Mouse (Mus musculus): Measurements from ENCODE around the gene Catip. TPM values are rescaled to one million over a fixed set of nuclear protein-coding genes. Genes with fewer than 3 reads are reported as not detected.

The Catip gene
- polyA plus RNA-seq, 1 experiment from 2014 or later: 0.52 TPM

- WGBS: 77% methylated on average over 5 of the region's 5 CpGs
- no peaks in the 10 kb centered on the region for H3K4me1 ChIP-seq (replicated peaks; ENCODE audit: control insufficient read depth, insufficient read depth, low read length)
- H3K4me3 ChIP-seq (ENCODE audit: low read depth, low read length): no peak overlapping the region
- H3K27ac ChIP-seq (ENCODE audit: low read depth, low read length): no peak overlapping the region
- H3K4me2 ChIP-seq (ENCODE audit: low read depth, low read length, severe bottlenecking): no peak overlapping the region
- no peaks in the 10 kb centered on the region; the same call in 1 of the 2 replicates for H3K36me3 ChIP-seq (ENCODE audit: control insufficient read depth, insufficient read depth, low read length)
- DNase-seq (ENCODE audit: low spot score) (no peak), ATAC-seq (replicated peaks; ENCODE audit: low FRiP score) (no peak)
- no peaks in the 10 kb centered on the region for H3K27me3 ChIP-seq (ENCODE audit: control insufficient read depth, insufficient read depth, low read length)
- H3K9me3 ChIP-seq (ENCODE audit: control insufficient read depth, low read length): no peaks in the 10 kb centered on the region
- H3K9ac ChIP-seq (ENCODE audit: low read length): no peak overlapping the region
Measured at GRCm38 (mm10) chr1:74352532-74353096, 9.3 kb upstream of the Catip start.

DNA sequence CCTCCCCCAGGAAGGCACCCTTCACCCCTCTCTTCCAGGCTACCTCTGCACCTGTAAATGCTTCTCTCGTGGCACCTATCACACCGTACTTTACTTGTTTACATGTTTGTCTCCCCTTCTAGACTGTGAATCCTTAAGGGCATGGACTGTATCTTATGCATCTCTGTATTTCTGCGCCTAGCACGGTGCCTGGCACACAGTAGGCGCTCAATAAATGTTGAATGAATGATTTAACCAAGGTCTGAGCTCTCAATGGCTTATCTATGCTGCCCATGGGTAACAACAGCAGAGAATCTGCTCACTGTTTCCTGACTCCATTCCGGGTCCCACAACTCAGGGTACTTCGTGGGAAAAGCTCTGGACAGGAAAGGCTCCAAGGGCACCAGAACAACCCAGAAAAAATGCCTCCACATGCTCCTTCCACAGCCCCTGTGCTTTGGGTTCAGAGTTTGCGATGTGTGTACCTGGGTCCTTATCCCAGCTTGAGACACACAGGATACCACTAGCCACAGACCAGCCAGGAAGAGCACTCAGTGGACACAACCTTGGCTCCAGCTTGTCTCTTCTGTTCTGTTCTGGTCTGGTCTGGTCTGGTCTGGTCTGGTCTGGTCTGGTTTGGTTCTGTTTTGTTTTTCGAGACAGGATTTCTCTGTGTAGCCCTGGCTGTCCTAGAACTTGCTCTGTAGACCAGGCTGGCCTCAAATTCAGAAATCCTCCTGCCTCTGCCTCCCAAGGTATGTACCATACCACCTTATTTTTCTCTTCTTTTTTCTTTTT lies 8.3 kb upstream of the Catip start:
- WGBS: 90% methylated on average over 9 of the region's 9 CpGs

DNA sequence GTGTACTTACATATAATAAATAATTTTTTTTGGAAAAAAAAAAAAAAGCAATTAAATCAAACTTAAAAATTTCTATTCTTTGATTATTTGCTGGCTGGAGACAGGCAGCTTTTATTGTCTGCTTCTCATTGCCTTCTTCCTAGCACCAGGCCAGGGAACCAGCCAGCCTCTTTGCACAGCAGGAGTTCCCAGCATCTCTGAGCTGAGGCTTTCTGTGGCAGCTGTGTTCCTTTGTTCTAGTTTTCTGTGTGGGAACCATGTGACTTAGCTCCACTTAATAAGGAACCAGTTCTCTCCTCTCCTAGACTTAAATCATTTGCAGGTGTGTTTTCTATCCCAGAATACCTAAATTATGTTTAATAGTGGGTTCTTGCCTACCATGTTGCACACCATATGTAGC lies 4.4 kb upstream of the Catip start:
- no peak overlapping the region for H3K27ac ChIP-seq (ENCODE audit: low read depth, low read length)
- ATAC-seq (replicated peaks; ENCODE audit: low FRiP score): no peak
- no peak for DNase-seq (ENCODE audit: low spot score)
- H3K4me2 ChIP-seq (ENCODE audit: low read depth, low read length, severe bottlenecking): no peak overlapping the region
- no peaks in the 10 kb centered on the region for H3K36me3 ChIP-seq (ENCODE audit: control insufficient read depth, insufficient read depth, low read length)
- H3K4me1 ChIP-seq (replicated peaks; ENCODE audit: control insufficient read depth, insufficient read depth, low read length): no peaks in the 10 kb centered on the region
- no peaks in the 10 kb centered on the region for H3K27me3 ChIP-seq (ENCODE audit: control insufficient read depth, insufficient read depth, low read length)
- H3K9me3 ChIP-seq (ENCODE audit: control insufficient read depth, low read length): no peaks in the 10 kb centered on the region
- no peak overlapping the region for H3K9ac ChIP-seq (ENCODE audit: low read length)
- no peak overlapping the region for H3K4me3 ChIP-seq (ENCODE audit: low read depth, low read length)

More for the DNA sequence above, 8.3 kb upstream of the Catip start:
- no peak for ATAC-seq (replicated peaks; ENCODE audit: low FRiP score)
- Histone ChIP-seq H3K9me3 (ENCODE audit: control insufficient read depth, low read length) (no peaks in the 10 kb centered on the region), H3K9ac (ENCODE audit: low read length) (no peak overlapping the region), H3K36me3 (ENCODE audit: control insufficient read depth, insufficient read depth, low read length) (no peaks in the 10 kb centered on the region; the same call in 1 of the 2 replicates), H3K4me3 (ENCODE audit: low read depth, low read length) (no peak overlapping the region), H3K4me2 (ENCODE audit: low read depth, low read length, severe bottlenecking) (no peak overlapping the region), H3K27me3 (ENCODE audit: control insufficient read depth, insufficient read depth, low read length) (no peaks in the 10 kb centered on the region), H3K27ac (ENCODE audit: low read depth, low read length) (no peak overlapping the region), H3K4me1 (replicated peaks; ENCODE audit: control insufficient read depth, insufficient read depth, low read length) (no peaks in the 10 kb centered on the region)
- DNase-seq (ENCODE audit: low spot score): no peak

- ATAC-seq (replicated peaks; ENCODE audit: low FRiP score) (no peak), DNase-seq (ENCODE audit: low spot score) (no peak)
- Histone ChIP-seq H3K36me3 (ENCODE audit: control insufficient read depth, insufficient read depth, low read length) (no peaks in the 10 kb centered on the region), H3K27me3 (ENCODE audit: control insufficient read depth, insufficient read depth, low read length) (no peaks in the 10 kb centered on the region), H3K9me3 (ENCODE audit: control insufficient read depth, low read length) (no peaks in the 10 kb centered on the region), H3K4me1 (replicated peaks; ENCODE audit: control insufficient read depth, insufficient read depth, low read length) (no peaks in the 10 kb centered on the region), H3K9ac (ENCODE audit: low read length) (no peak overlapping the region), H3K4me2 (ENCODE audit: low read depth, low read length, severe bottlenecking) (no peak overlapping the region), H3K4me3 (ENCODE audit: low read depth, low read length) (no peak overlapping the region), H3K27ac (ENCODE audit: low read depth, low read length) (no peak overlapping the region)
- whole genome bisulfite sequencing: 85% methylated on average over 5 of the region's 5 CpGs
Measured at GRCm38 (mm10) chr1:74359952-74360517, 1.9 kb upstream of the Catip start.

DNA sequence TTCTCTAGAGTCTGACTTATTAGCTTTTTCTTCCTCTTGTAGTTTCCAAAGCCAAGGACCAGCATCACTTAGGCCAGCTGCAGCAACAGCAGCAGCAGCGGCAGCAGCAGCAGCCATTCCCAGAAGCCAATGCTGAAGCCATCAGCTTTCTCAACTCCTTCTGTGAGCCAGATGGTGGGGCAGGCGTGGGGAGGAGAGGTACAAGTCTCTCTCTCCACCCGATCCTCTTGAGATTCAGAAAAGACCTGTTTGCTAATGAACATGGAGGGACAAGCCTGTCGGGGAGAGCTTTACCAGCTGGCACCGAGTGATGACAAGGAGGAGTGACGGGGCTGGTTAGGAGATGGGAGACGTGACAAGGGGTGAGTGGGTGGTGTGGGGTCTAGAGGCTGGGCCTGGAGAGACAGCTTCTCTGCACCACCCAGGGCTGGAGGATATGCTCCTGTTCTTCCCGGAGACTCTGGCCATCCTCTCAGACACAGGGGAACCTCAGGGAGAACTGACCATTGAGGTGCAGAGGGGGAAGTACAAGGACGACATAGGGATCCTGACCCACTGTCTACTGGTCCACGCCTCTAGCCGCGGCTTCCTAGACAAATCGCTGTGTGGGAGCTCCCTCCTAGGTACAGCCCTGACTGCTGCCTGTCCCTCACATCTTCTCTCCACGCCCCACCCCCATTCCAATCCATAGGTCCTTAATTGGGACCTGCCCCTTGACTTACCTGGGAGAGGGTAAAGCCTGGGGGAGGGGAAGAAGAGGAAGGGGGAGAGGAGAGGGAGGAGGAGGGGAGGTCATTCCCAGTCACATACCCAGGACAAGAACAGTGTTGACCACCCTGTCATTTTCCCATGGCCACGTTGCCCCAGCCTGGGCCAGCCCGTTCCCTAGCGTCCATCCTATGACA lies 669 bp downstream of the Catip start:
- H3K9me3 ChIP-seq (ENCODE audit: control insufficient read depth, low read length): no peaks in the 10 kb centered on the region
- WGBS: 70% methylated on average over 17 of the region's 17 CpGs
- no peak overlapping the region for H3K4me2 ChIP-seq (ENCODE audit: low read depth, low read length, severe bottlenecking)
- ATAC-seq (replicated peaks; ENCODE audit: low FRiP score) (no peak), DNase-seq (ENCODE audit: low spot score) (no peak)
- H3K27me3 ChIP-seq (ENCODE audit: control insufficient read depth, insufficient read depth, low read length): no peaks in the 10 kb centered on the region
- no peak overlapping the region for H3K9ac ChIP-seq (ENCODE audit: low read length)
- no peak overlapping the region for H3K4me3 ChIP-seq (ENCODE audit: low read depth, low read length)
- H3K4me1 ChIP-seq (replicated peaks; ENCODE audit: control insufficient read depth, insufficient read depth, low read length): no peaks in the 10 kb centered on the region
- no peak overlapping the region for H3K27ac ChIP-seq (ENCODE audit: low read depth, low read length)
- H3K36me3 ChIP-seq (ENCODE audit: control insufficient read depth, insufficient read depth, low read length): no peaks in the 10 kb centered on the region

DNA sequence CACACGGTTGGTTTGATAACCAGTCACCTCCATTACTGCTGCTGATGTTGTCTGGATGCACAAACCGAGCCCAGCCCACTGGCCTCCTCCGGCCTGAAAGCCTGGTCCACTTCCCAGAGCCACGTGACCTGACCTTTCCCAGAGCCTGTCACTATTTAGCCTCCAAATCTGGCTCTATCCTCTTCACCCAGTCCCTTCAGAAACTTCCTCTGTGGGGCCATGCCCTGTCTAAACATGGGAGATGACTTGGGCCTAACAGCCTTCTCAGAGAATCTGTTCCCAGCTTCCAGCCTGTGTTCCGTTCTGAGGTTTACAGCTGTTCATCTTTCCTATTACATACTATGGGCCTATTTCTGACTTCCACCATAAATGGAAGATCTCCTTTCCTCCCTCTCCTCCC lies 1.5 kb downstream of the Catip start:
- Histone ChIP-seq H3K9ac (ENCODE audit: low read length) (no peak overlapping the region), H3K27me3 (ENCODE audit: control insufficient read depth, insufficient read depth, low read length) (no peaks in the 10 kb centered on the region), H3K9me3 (ENCODE audit: control insufficient read depth, low read length) (no peaks in the 10 kb centered on the region), H3K36me3 (ENCODE audit: control insufficient read depth, insufficient read depth, low read length) (no peaks in the 10 kb centered on the region), H3K27ac (ENCODE audit: low read depth, low read length) (no peak overlapping the region), H3K4me3 (ENCODE audit: low read depth, low read length) (no peak overlapping the region), H3K4me1 (replicated peaks; ENCODE audit: control insufficient read depth, insufficient read depth, low read length) (peaks cover 2% of the 10 kb centered on the region; the same call in 1 of the 2 replicates), H3K4me2 (ENCODE audit: low read depth, low read length, severe bottlenecking) (no peak overlapping the region)
- no peak for DNase-seq (ENCODE audit: low spot score)
- ATAC-seq (replicated peaks; ENCODE audit: low FRiP score): no peak
- 82% methylated on average over 5 of the region's 5 CpGs for WGBS

DNA sequence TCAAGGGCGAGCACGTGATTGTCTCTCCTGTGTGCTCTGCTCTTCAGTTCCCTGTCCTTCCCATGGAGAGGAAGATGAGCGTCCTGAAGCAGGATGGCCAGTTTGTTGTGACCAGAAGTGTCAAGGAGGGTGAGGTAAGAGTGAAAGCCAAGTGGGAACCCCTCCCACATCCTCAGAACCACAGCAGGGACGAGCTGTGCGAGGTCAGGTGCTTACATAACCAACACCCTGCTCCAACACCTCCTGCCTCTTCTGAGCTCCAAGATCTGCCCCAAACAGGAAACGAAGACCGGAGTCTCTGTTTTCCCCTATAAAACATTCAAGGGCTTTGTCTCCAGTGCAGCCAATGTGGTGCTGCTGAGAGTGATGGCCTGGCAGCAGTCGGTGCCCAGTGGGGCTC lies 2.4 kb downstream of the Catip start:
- WGBS: 88% methylated on average over 8 of the region's 8 CpGs
- H3K27ac ChIP-seq (ENCODE audit: low read depth, low read length): no peak overlapping the region

DNA sequence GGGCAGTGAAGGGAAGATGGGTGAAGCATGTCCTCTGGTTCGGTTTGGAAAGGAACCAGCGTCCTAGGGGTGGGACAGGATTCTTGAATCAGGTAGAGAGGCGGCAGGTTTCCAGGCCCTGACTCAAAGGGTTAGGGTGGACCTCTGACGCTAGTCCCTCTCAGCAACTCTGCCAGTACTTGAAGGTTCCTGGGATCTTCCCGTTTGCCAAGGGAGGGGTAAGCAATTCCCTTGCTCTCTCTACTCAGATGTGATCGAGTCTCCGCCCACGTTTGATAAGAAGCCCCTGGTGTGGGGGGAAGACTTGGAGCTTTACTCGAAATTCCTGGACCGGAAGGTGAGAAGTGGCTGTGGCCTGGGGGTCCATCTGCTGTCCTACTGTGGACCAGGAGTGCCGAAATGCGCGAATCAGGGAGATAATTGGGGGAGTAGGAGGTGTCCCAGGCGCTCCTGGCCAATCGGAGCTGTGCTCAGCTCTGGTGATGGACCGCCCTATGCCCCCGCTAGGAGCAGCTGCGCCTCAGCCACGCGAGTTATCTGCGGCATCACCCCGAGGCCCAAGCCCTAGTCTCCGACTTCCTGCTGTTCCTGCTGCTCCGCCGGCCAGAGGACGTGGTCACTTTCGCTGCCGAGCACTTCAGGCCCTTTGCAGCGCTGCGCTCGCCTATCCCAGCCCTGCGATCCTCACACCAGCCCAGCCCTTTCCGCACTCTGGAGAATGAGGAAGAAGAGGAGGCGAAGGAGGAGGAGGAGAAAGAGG lies 6.2 kb downstream of the Catip start:
- Histone ChIP-seq H3K9ac (ENCODE audit: low read length) (peak overlapping the region; percentile 43), H3K36me3 (ENCODE audit: control insufficient read depth, insufficient read depth, low read length) (no peaks in the 10 kb centered on the region), H3K27me3 (ENCODE audit: control insufficient read depth, insufficient read depth, low read length) (no peaks in the 10 kb centered on the region), H3K9me3 (ENCODE audit: control insufficient read depth, low read length) (no peaks in the 10 kb centered on the region), H3K27ac (ENCODE audit: low read depth, low read length) (no peak overlapping the region), H3K4me1 (replicated peaks; ENCODE audit: control insufficient read depth, insufficient read depth, low read length) (peaks cover 2% of the 10 kb centered on the region; the same call in 1 of the 2 replicates), H3K4me3 (ENCODE audit: low read depth, low read length) (peak overlapping the region; percentile 14; the same call in 1 of the 2 replicates), H3K4me2 (ENCODE audit: low read depth, low read length, severe bottlenecking) (peak overlapping the region; percentile 52)
- ATAC-seq (replicated peaks; ENCODE audit: low FRiP score) (no peak), DNase-seq (ENCODE audit: low spot score) (peak; percentile 68)
- 23% methylated on average over 34 of the region's 34 CpGs for WGBS

More for the DNA sequence above, 2.4 kb downstream of the Catip start:
- H3K36me3 ChIP-seq (ENCODE audit: control insufficient read depth, insufficient read depth, low read length): no peaks in the 10 kb centered on the region
- ATAC-seq (replicated peaks; ENCODE audit: low FRiP score) (no peak), DNase-seq (ENCODE audit: low spot score) (no peak)
- H3K9me3 ChIP-seq (ENCODE audit: control insufficient read depth, low read length): no peaks in the 10 kb centered on the region
- H3K4me2 ChIP-seq (ENCODE audit: low read depth, low read length, severe bottlenecking): no peak overlapping the region
- H3K9ac ChIP-seq (ENCODE audit: low read length): no peak overlapping the region
- no peak overlapping the region for H3K4me3 ChIP-seq (ENCODE audit: low read depth, low read length)
- H3K4me1 ChIP-seq (replicated peaks; ENCODE audit: control insufficient read depth, insufficient read depth, low read length): peaks cover 2% of the 10 kb centered on the region; the same call in 1 of the 2 replicates
- H3K27me3 ChIP-seq (ENCODE audit: control insufficient read depth, insufficient read depth, low read length): no peaks in the 10 kb centered on the region
